Mouse (Mus musculus): Measurements from ENCODE around the gene Acsf3. TPM values are rescaled to one million over a fixed set of nuclear protein-coding genes. Genes with fewer than 3 reads are reported as not detected.

Acsf3 gene
- polyA plus RNA-seq, 1 experiment, result 9.7 TPM

DNA sequence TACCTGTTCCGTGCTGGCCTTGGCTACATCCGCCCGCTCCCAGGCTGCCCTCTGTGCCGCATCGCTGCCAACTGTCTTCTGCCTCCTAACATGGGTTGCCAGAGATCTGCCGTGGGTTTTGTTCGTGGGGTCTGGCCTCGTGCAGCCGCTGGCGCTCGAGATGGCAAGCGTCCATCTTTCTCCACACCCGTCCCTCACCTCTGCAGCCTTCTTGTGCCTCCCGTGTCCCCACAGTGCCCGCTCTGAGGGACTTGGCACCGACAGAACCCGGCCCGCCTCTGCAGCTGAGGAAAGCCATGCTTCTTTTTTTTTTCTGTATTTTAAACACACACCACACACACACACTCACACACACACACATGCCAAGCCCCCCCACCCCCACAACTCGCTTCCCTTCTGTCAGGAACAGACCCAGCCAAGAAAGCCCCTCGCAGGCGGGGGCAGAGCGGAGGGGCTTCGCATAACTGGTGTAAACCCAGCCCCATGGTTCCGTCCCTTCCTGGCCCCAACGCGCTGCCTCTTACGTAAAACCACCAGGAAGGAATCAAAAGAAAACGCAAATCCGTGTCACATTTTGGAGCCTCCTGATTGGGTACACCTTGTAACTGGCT, 23.1 kb upstream of the Acsf3 start:
- H3K4me1 ChIP-seq (ENCODE audit: control insufficient read depth, insufficient read depth, low read length), result no peaks in the 10 kb centered on the region
- H3K27me3 ChIP-seq (ENCODE audit: control insufficient read depth, insufficient read depth, low read length, poor library complexity, severe bottlenecking), result no peaks in the 10 kb centered on the region
- H3K27ac ChIP-seq (ENCODE audit: insufficient read depth, low read length), result no peak overlapping the region
- H3K4me3 ChIP-seq (ENCODE audit: low read depth, low read length), result no peak overlapping the region
- TF ChIP-seq CTCF (IDR thresholded peaks at IDR 0.05; ENCODE audit: low read depth, low read length), result no peak
- TF ChIP-seq POLR2A (IDR thresholded peaks at IDR 0.05; ENCODE audit: insufficient read depth, low read length), result no peak
- no peak for TF ChIP-seq EP300 (IDR thresholded peaks at IDR 0.05; ENCODE audit: insufficient read depth, low read depth, low read length)
- H3K9me3 ChIP-seq (replicated peaks; ENCODE audit: control insufficient read depth, insufficient read depth, low read length, poor library complexity, severe bottlenecking), result no peaks in the 10 kb centered on the region
- no peaks in the 10 kb centered on the region for H3K36me3 ChIP-seq (ENCODE audit: control insufficient read depth, insufficient read depth, low read length, poor library complexity, severe bottlenecking)
- H3K9ac ChIP-seq (ENCODE audit: low read depth, poor library complexity, severe bottlenecking), result no peak overlapping the region

DNA sequence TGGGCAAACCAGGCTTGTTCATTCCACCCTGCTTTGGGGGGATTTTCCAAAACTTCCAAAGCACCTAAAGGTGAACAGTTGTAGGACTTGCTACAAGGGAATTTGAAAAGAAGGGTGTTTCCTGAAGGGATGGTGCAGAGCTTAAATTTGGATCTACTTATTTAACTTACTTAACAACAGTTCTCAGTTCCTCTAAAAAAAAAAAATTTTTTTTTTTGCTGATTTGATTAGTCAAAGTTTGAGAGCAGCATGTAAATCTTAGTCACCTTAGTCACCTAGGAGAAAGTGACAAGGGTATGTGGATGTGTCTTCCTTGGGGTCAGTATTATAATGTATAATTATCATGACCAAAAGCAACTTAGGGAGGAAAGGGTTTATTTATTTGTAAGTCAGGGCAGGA, 16.7 kb upstream of the Acsf3 start:
- Histone ChIP-seq H3K9ac (ENCODE audit: low read depth, poor library complexity, severe bottlenecking) (no peak overlapping the region), H3K27me3 (ENCODE audit: control insufficient read depth, insufficient read depth, low read length, poor library complexity, severe bottlenecking) (no peaks in the 10 kb centered on the region), H3K4me1 (ENCODE audit: control insufficient read depth, insufficient read depth, low read length) (no peaks in the 10 kb centered on the region), H3K27ac (ENCODE audit: insufficient read depth, low read length) (no peak overlapping the region), H3K9me3 (replicated peaks; ENCODE audit: control insufficient read depth, insufficient read depth, low read length, poor library complexity, severe bottlenecking) (no peaks in the 10 kb centered on the region), H3K36me3 (ENCODE audit: control insufficient read depth, insufficient read depth, low read length, poor library complexity, severe bottlenecking) (no peaks in the 10 kb centered on the region), H3K4me3 (ENCODE audit: low read depth, low read length) (no peak overlapping the region)
- TF ChIP-seq EP300 (IDR thresholded peaks at IDR 0.05; ENCODE audit: insufficient read depth, low read depth, low read length), result no peak
- no peak for TF ChIP-seq POLR2A (IDR thresholded peaks at IDR 0.05; ENCODE audit: insufficient read depth, low read length)
- no peak for TF ChIP-seq CTCF (IDR thresholded peaks at IDR 0.05; ENCODE audit: low read depth, low read length)

DNA sequence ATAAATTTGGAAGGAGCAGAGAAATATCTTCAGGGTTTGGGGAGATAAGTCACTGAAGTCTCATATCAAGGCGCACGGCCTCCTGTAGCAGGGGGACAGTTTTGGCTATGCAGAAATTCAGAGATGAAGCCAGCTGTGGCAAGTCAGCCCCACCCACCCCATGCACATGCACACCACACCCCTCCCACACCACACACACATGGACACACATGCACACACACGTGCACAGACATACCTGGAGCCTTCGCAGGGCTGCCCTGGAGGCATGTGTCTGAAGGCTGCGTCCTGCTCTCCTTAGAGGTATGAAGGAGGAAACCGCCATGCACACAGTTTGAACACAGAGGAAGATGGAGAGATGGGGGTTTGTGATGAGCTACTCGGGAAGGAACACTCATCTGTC, 15.2 kb upstream of the Acsf3 start:
- TF ChIP-seq CTCF (IDR thresholded peaks at IDR 0.05; ENCODE audit: low read depth, low read length) (no peak), EP300 (IDR thresholded peaks at IDR 0.05; ENCODE audit: insufficient read depth, low read depth, low read length) (no peak), POLR2A (IDR thresholded peaks at IDR 0.05; ENCODE audit: insufficient read depth, low read length) (no peak)
- Histone ChIP-seq H3K4me1 (ENCODE audit: control insufficient read depth, insufficient read depth, low read length) (no peaks in the 10 kb centered on the region), H3K36me3 (ENCODE audit: control insufficient read depth, insufficient read depth, low read length, poor library complexity, severe bottlenecking) (no peaks in the 10 kb centered on the region), H3K4me3 (ENCODE audit: low read depth, low read length) (no peak overlapping the region), H3K9me3 (replicated peaks; ENCODE audit: control insufficient read depth, insufficient read depth, low read length, poor library complexity, severe bottlenecking) (no peaks in the 10 kb centered on the region), H3K27ac (ENCODE audit: insufficient read depth, low read length) (no peak overlapping the region), H3K27me3 (ENCODE audit: control insufficient read depth, insufficient read depth, low read length, poor library complexity, severe bottlenecking) (no peaks in the 10 kb centered on the region), H3K9ac (ENCODE audit: low read depth, poor library complexity, severe bottlenecking) (no peak overlapping the region)

DNA sequence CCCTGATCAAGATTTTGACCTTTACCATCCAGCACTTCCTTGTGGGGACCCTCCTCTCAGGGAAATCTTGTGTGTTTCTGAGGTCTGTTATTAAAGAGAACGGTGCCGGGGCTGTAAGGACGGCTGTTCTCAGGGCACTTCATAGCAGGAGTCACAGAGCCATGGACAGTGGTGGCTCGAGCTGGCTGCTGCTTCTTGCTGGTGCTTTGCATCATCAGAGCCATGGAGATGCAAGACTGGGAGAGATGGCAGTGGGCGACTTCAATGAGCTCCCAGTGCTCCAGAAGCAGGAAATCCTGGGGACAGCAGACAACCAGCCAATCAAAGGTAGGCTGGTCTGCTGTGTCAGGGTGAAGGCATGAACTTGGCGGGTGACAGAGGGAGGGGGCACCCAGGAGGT, 14.2 kb upstream of the Acsf3 start:
- Histone ChIP-seq H3K4me1 (ENCODE audit: control insufficient read depth, insufficient read depth, low read length) (no peaks in the 10 kb centered on the region), H3K27me3 (ENCODE audit: control insufficient read depth, insufficient read depth, low read length, poor library complexity, severe bottlenecking) (no peaks in the 10 kb centered on the region), H3K9ac (ENCODE audit: low read depth, poor library complexity, severe bottlenecking) (no peak overlapping the region), H3K9me3 (replicated peaks; ENCODE audit: control insufficient read depth, insufficient read depth, low read length, poor library complexity, severe bottlenecking) (no peaks in the 10 kb centered on the region), H3K36me3 (ENCODE audit: control insufficient read depth, insufficient read depth, low read length, poor library complexity, severe bottlenecking) (no peaks in the 10 kb centered on the region), H3K27ac (ENCODE audit: insufficient read depth, low read length) (no peak overlapping the region), H3K4me3 (ENCODE audit: low read depth, low read length) (no peak overlapping the region)
- TF ChIP-seq CTCF (IDR thresholded peaks at IDR 0.05; ENCODE audit: low read depth, low read length) (no peak), EP300 (IDR thresholded peaks at IDR 0.05; ENCODE audit: insufficient read depth, low read depth, low read length) (no peak), POLR2A (IDR thresholded peaks at IDR 0.05; ENCODE audit: insufficient read depth, low read length) (no peak)

DNA sequence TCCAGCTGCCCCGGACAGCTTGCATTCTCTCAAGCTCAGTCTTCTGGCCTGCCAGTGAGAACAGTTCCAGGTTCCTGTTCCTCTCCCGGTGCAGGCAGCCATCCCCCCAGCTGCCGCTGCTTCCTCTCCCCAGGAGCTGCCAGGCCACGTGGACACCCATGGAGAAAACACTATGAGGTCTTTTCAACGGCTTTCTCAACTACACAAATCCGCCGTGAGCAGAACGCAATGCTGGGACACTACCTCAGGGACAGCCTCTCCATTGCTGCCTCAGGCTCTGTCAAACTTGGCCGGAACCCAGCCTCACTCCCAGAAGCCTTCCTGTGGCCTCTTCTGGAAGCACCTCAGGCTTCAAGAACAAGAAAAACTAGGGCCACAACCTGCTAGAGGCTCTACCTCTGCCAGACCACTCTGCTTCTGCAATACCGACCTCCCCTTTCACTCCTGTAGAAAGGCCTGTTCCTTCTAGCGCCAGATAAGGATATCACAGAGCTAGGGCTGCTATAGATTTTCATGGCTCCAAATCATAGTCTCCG, 12.5 kb upstream of the Acsf3 start:
- Histone ChIP-seq H3K9me3 (replicated peaks; ENCODE audit: control insufficient read depth, insufficient read depth, low read length, poor library complexity, severe bottlenecking) (no peaks in the 10 kb centered on the region), H3K36me3 (ENCODE audit: control insufficient read depth, insufficient read depth, low read length, poor library complexity, severe bottlenecking) (no peaks in the 10 kb centered on the region), H3K4me1 (ENCODE audit: control insufficient read depth, insufficient read depth, low read length) (no peaks in the 10 kb centered on the region), H3K4me3 (ENCODE audit: low read depth, low read length) (no peak overlapping the region), H3K27me3 (ENCODE audit: control insufficient read depth, insufficient read depth, low read length, poor library complexity, severe bottlenecking) (no peaks in the 10 kb centered on the region), H3K9ac (ENCODE audit: low read depth, poor library complexity, severe bottlenecking) (no peak overlapping the region), H3K27ac (ENCODE audit: insufficient read depth, low read length) (no peak overlapping the region)
- TF ChIP-seq EP300 (IDR thresholded peaks at IDR 0.05; ENCODE audit: insufficient read depth, low read depth, low read length) (no peak), CTCF (IDR thresholded peaks at IDR 0.05; ENCODE audit: low read depth, low read length) (no peak), POLR2A (IDR thresholded peaks at IDR 0.05; ENCODE audit: insufficient read depth, low read length) (no peak)

DNA sequence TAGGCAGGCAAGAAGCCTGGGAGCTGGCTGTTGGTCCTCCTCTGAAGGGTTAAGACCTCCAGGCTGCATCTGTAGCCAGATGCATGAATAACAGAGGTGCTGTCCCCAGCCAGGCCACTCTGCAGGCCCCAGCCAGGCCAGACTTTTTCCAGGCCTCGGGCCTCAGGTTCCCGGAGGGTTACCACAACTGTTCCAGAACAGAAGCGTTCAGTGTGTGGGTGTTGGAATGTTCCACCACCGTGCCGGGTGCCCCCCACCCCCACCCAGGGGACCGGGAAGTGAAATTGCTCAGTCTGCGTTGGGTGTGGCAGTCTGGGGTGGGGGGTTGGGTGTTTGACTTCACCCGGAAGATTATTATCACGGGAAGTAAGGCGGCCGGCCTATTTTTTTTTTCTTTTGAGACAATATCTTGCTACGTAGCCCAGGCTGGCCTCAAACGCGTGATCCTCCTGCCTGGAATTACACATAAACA, 12.0 kb upstream of the Acsf3 start:
- Histone ChIP-seq H3K9ac (ENCODE audit: low read depth, poor library complexity, severe bottlenecking) (no peak overlapping the region), H3K36me3 (ENCODE audit: control insufficient read depth, insufficient read depth, low read length, poor library complexity, severe bottlenecking) (no peaks in the 10 kb centered on the region), H3K27ac (ENCODE audit: insufficient read depth, low read length) (no peak overlapping the region), H3K4me3 (ENCODE audit: low read depth, low read length) (no peak overlapping the region), H3K27me3 (ENCODE audit: control insufficient read depth, insufficient read depth, low read length, poor library complexity, severe bottlenecking) (no peaks in the 10 kb centered on the region), H3K4me1 (ENCODE audit: control insufficient read depth, insufficient read depth, low read length) (no peaks in the 10 kb centered on the region), H3K9me3 (replicated peaks; ENCODE audit: control insufficient read depth, insufficient read depth, low read length, poor library complexity, severe bottlenecking) (no peaks in the 10 kb centered on the region)
- no peak for TF ChIP-seq POLR2A (IDR thresholded peaks at IDR 0.05; ENCODE audit: insufficient read depth, low read length)
- no peak for TF ChIP-seq EP300 (IDR thresholded peaks at IDR 0.05; ENCODE audit: insufficient read depth, low read depth, low read length)

All from ES-Bruce4 (cell line).